Mouse (Mus musculus) CH12.LX (cell line): ENCODE measurements around the gene Catsper3. TPM values are rescaled to one million over a fixed set of nuclear protein-coding genes. Genes with fewer than 3 reads are reported as not detected.

Experiments used
- DNase-seq: peaks from one replicate; pipeline ENCODE4 v3.0.0-alpha.2; 2013; ENCODE audit errors: extremely low read depth
- H3K27ac ChIP-seq: 2 replicates; pipeline ENCODE4 v1.5.1; 2012; ENCODE audit warnings: low read depth, mild to moderate bottlenecking, control low read depth, moderate library complexity; ENCODE audit not compliant: insufficient read depth
- H3K27me3 ChIP-seq: replicated peaks from 2 replicates; pipeline ENCODE3; 2012; ENCODE audit warnings: inconsistent platforms
- H3K36me3 ChIP-seq, 2 experiments: replicated peaks in 1 of 2; 2 replicates each; pipeline versions ENCODE3 to v1.6.1; 2012; ENCODE audit warnings: inconsistent platforms in 1 of 2, low read length in 1 of 2, mild to moderate bottlenecking in 1 of 2, mixed read lengths in 1 of 2, moderate library complexity in 1 of 2; ENCODE audit not compliant: control insufficient read depth in 1 of 2, insufficient read depth in 1 of 2
- H3K4me1 ChIP-seq, 2 experiments: 2 replicates each; pipeline ENCODE4 v1.6.1; 2012; ENCODE audit warnings: inconsistent platforms in 1 of 2, moderate library complexity in 1 of 2; ENCODE audit not compliant: insufficient read depth in 2 of 2, control insufficient read depth in 1 of 2
- H3K4me2 ChIP-seq: 2 replicates; pipeline ENCODE4 v1.6.1; 2012; ENCODE audit warnings: low read depth, mild to moderate bottlenecking, control low read depth; ENCODE audit not compliant: poor library complexity, insufficient read depth, severe bottlenecking
- H3K4me3 ChIP-seq, 3 experiments: fragments of 150-350 bp in 1 of 3; sonication (generic) in 1 of 3; replicated peaks in 1 of 3; 2 replicates each; pipeline versions ENCODE3 to v1.5.1; 2011 to 2012; ENCODE audit warnings: low read depth in 2 of 3, low read length in 2 of 3, mild to moderate bottlenecking in 2 of 3, moderate library complexity in 2 of 3, control low read depth in 1 of 3, improper control_type of control experiment in 1 of 3, inconsistent platforms in 1 of 3, mixed read lengths in 1 of 3; ENCODE audit not compliant: poor library complexity in 1 of 3
- H3K79me2 ChIP-seq: replicated peaks from 2 replicates; pipeline ENCODE4 v1.6.1; 2012; ENCODE audit warnings: mild to moderate bottlenecking, moderate library complexity; ENCODE audit not compliant: control insufficient read depth, poor library complexity, insufficient read depth, severe bottlenecking; ENCODE audit errors: extremely low read depth
- H3K9ac ChIP-seq: 2 replicates; pipeline ENCODE4 v1.6.1; 2012; ENCODE audit warnings: low read depth, mild to moderate bottlenecking, control low read depth, moderate library complexity; ENCODE audit not compliant: insufficient read depth
- H3K9me3 ChIP-seq: replicated peaks from 2 replicates; pipeline ENCODE3; 2012; ENCODE audit warnings: low read length, inconsistent platforms, mixed read lengths
- BHLHE40 ChIP-seq: IDR thresholded peaks from 2 replicates; pipeline ENCODE4 v1.6.1; 2011; ENCODE audit warnings: mild to moderate bottlenecking, low read depth, low read length, improper control_type of control experiment
- CHD1 ChIP-seq: IDR thresholded peaks from 2 replicates; pipeline ENCODE4 v1.6.1; 2012; ENCODE audit warnings: low read depth, low read length, improper control_type of control experiment, inconsistent platforms
- CTCF ChIP-seq, 2 experiments: IDR thresholded peaks in 1 of 2; conservative IDR thresholded peaks in 1 of 2; 2 replicates each; pipeline ENCODE4 v1.5.1; 2011 to 2012; ENCODE audit warnings: low read depth in 2 of 2, low read length in 2 of 2, improper control_type of control experiment in 1 of 2, inconsistent platforms in 1 of 2, mild to moderate bottlenecking in 1 of 2, moderate library complexity in 1 of 2
- JUN ChIP-seq: IDR thresholded peaks from 2 replicates; pipeline ENCODE4 v1.6.1; 2011; ENCODE audit warnings: low read depth, mild to moderate bottlenecking, low read length, improper control_type of control experiment, moderate library complexity; ENCODE audit not compliant: insufficient read depth
- MAZ ChIP-seq: IDR thresholded peaks from 2 replicates; pipeline ENCODE4 v1.6.1; 2012; ENCODE audit warnings: low read depth, mild to moderate bottlenecking, inconsistent platforms, low read length, improper control_type of control experiment, moderate library complexity
- MEF2A ChIP-seq: IDR thresholded peaks from 2 replicates; pipeline ENCODE4 v1.6.1; 2014; ENCODE audit warnings: low read depth, mild to moderate bottlenecking, inconsistent platforms, low read length, improper control_type of control experiment, borderline replicate concordance
- POLR2A ChIP-seq: IDR thresholded peaks from 2 replicates; pipeline ENCODE4 v1.6.1; 2011; ENCODE audit warnings: low read depth, mild to moderate bottlenecking, improper control_type of control experiment, low read length
- USF1 ChIP-seq: IDR thresholded peaks from 2 replicates; pipeline ENCODE4 v1.6.1; 2014; ENCODE audit warnings: low read depth, mild to moderate bottlenecking, inconsistent platforms, low read length, improper control_type of control experiment
- ZMIZ1 ChIP-seq: IDR thresholded peaks from 2 replicates; pipeline ENCODE4 v1.6.1; 2012; ENCODE audit warnings: low read depth, mild to moderate bottlenecking, inconsistent platforms, low read length, improper control_type of control experiment
- dilution Hi-C: fragments of 300-500 bp; cut with MboI; formaldehyde crosslinking; loops from 2 replicates; pipeline ENCODE4 v1.14.3; 2020; ENCODE audit warnings: low sequenced_read_pairs; ENCODE audit not compliant: extremely low pct_unique_long_range_greater_than_20kb, extremely low pct_ligation_motif_present
- in situ Hi-C: fragments of 300-500 bp; cut with MboI; formaldehyde crosslinking; loops from 3 replicates; pipeline ENCODE4 v1.14.3; 2019; ENCODE audit warnings: low sequenced_read_pairs, low pct_ligation_motif_present, low pct_unique_long_range_greater_than_20kb, mixed read lengths
- polyA plus RNA-seq: library from polyadenylated mRNA; unstranded; fragments of >175 nt; gene quantifications from 2 replicates; pipeline ENCODE4 v1.2.1, GENCODE M21; 2012; ENCODE audit warnings: low read depth; ENCODE audit not compliant: insufficient read length
- total RNA-seq, 2 experiments: library from RNA; depleted of rRNA; stranded (reverse); fragments of 300-350 nt in 1 of 2; fragments of >200 nt in 1 of 2; gene quantifications; 2 replicates each; pipeline ENCODE4 v1.2.3; 2012 to 2014

The Catsper3 gene
- total and polyA plus RNA-seq, 3 experiments: not detected

DNA sequence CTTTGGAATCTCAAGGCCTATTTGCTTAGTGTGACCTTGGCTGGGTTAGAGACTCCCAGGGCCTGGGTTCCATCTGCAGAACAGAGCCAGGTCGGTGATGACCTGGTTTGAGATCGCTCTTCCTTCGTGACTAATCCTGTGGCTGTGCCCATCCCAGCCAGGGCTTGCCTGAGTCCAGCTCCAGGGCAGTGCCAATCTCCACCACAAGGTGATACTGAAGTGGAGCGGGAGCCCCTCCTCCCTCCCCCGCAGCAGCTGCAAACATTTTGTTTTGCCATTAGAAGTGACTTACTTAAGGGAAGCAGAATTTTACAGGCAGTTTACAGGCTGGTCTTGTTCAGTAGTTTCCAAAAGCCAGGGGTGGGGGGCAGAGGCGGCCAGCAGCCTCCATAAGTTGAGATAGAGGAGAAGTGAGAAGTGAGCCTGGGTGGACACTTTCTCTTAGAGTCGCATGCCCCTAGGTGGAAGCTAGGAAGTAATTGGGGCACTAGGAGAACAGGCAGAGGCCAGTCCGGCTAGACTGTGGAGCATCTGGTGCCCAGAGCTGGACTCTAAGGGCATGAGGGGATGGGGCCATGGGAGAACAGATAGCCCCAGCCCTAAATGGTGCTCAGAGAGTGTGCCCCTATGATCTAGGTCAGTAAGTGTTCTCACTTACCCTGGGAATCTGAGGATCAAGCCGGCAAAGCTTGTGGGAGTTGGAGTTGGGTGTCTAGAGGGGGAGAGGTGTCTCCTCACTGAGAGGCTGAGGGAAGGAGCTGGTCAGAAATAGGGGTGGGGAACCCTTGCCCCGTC is 40.0 kb downstream of the Catsper3 start:
- in situ Hi-C loops (no loop called here), dilution Hi-C loops (no loop called here)
- H3K4me3 ChIP-seq: no peak overlapping the region
- no peak overlapping the region for H3K27ac ChIP-seq
- TF ChIP-seq CTCF (conservative IDR thresholded peaks at IDR 0.05 in 1 of 2, IDR thresholded peaks at IDR 0.05 in 1 of 2; ENCODE audit: low read depth in 2 of 2, low read length in 2 of 2) (peak in 1 of 2 experiments; percentile 8; a peak in 1 of 4 replicates), ZMIZ1 (no peak)
- no peaks in the 10 kb centered on the region for H3K4me1 ChIP-seq
- H3K9ac ChIP-seq: no peak overlapping the region
- H3K79me2 ChIP-seq: no peaks in the 10 kb centered on the region
- H3K27me3 ChIP-seq: peaks cover 4% of the 10 kb centered on the region
- no peaks in the 10 kb centered on the region for H3K36me3 ChIP-seq
- H3K4me2 ChIP-seq: no peak overlapping the region
- H3K9me3 ChIP-seq: peaks cover 8% of the 10 kb centered on the region
- DNase-seq: no peak

GRCm38 (mm10) chr13:55825245-55825681 is 40.9 kb downstream of the Catsper3 start:
- peaks cover 8% of the 10 kb centered on the region for H3K9me3 ChIP-seq
- no peak overlapping the region for H3K4me2 ChIP-seq
- dilution Hi-C loops (no loop called here), in situ Hi-C loops (no loop called here)
- H3K27ac ChIP-seq: no peak overlapping the region
- no peak for DNase-seq
- H3K27me3 ChIP-seq: peaks cover 4% of the 10 kb centered on the region
- H3K4me3 ChIP-seq: no peak overlapping the region
- TF ChIP-seq USF1: no peak
- no peak for TF ChIP-seq MAZ
- H3K9ac ChIP-seq: no peak overlapping the region
- no peaks in the 10 kb centered on the region for H3K36me3 ChIP-seq
- no peaks in the 10 kb centered on the region for H3K79me2 ChIP-seq
- H3K4me1 ChIP-seq: no peaks in the 10 kb centered on the region

GRCm38 (mm10) chr13:55826008-55826671 is 41.8 kb downstream of the Catsper3 start:
- Histone ChIP-seq H3K79me2 (no peaks in the 10 kb centered on the region), H3K27me3 (peaks cover 4% of the 10 kb centered on the region), H3K36me3 (no peaks in the 10 kb centered on the region), H3K4me2 (no peak overlapping the region), H3K9me3 (peaks cover 15% of the 10 kb centered on the region), H3K4me3 (no peak overlapping the region), H3K27ac (no peak overlapping the region), H3K4me1 (no peaks in the 10 kb centered on the region), H3K9ac (no peak overlapping the region)
- dilution Hi-C loops (no loop called here), in situ Hi-C loops (no loop called here)
- no peak for DNase-seq
- TF ChIP-seq JUN (no peak), MEF2A (no peak), POLR2A (no peak), CHD1 (no peak), BHLHE40 (no peak)
